Mouse (Mus musculus) gastrocnemius, postnatal 14 days (tissue): ENCODE results near the gene Msrb2. TPM values are rescaled to one million over a fixed set of nuclear protein-coding genes. Genes with fewer than 3 reads are reported as not detected.

Experiments used
- DNase-seq: peaks from one replicate; pipeline ENCODE4 v3.0.0; 2021; ENCODE audit warnings: mixed read lengths
- intact Hi-C: fragments of 180-260 bp; cut with DNase I; formaldehyde crosslinking; loops from one replicate; pipeline ENCODE4 v1.15.1; 2025; ENCODE audit warnings: low total_unique reads
- total RNA-seq, 2 experiments: library from RNA; stranded (reverse); gene quantifications; 2 replicates each; pipeline ENCODE4 v1.2.3; 2021

Msrb2 gene
- total RNA-seq, 2 experiments from 2014 or later = 8.2 to 10.2 TPM

GRCm38 (mm10) chr2:19431614-19432323 lies 60.5 kb downstream of the Msrb2 start:
- DNase-seq = no peak
- intact Hi-C loops = no loop called here

GRCm38 (mm10) chr2:19444346-19444745 lies 73.1 kb downstream of the Msrb2 start:
- intact Hi-C loops = no loop called here
- DNase-seq = no peak

Other genes starting within 250 kb of the Msrb2 start
- gene Armc3, start 172.1 kb upstream of the Msrb2 start, total RNA-seq = not detected
- not detected for gene Ptf1a, start 74.2 kb downstream of the Msrb2 start, total RNA-seq
- not detected for gene 4921504E06Rik, start 182.5 kb downstream of the Msrb2 start, total RNA-seq